Mouse (Mus musculus) neural tube, embryonic 11.5 days (tissue): Measurements from ENCODE around the gene 9930111J21Rik2. TPM values are rescaled to one million over a fixed set of nuclear protein-coding genes. Genes with fewer than 3 reads are reported as not detected.
"Not testable (repeated sequence)": the region's sequence is repeated elsewhere in the genome, so short reads cannot be mapped to it uniquely, and the experiment has no call there.

Experiments used
- ATAC-seq: fragments of 200-750 bp; cut with Nextera tagmentation; 2 replicates; pipeline ENCODE4 v1.8.0; 2017; ENCODE audit warnings: moderate number of reproducible peaks, mild to moderate bottlenecking, moderate TSS enrichment, moderate library complexity; ENCODE audit not compliant: insufficient read depth, low FRiP score, low TSS enrichment
- DNase-seq: peaks from one replicate; pipeline ENCODE4 v3.0.0-alpha.2; 2015; ENCODE audit warnings: low spot score
- H3K27ac ChIP-seq: fragments of 300-500 bp; sonication (generic); 2 replicates; pipeline ENCODE4 v1.5.1; 2014; ENCODE audit warnings: low read depth, mild to moderate bottlenecking, low read length
- H3K27me3 ChIP-seq: fragments of 300-500 bp; sonication (generic); 2 replicates; pipeline ENCODE4 v1.6.1; 2014; ENCODE audit warnings: mild to moderate bottlenecking, low read length, mixed read lengths; ENCODE audit not compliant: control insufficient read depth, insufficient read depth
- H3K36me3 ChIP-seq: fragments of 300-500 bp; sonication (generic); 2 replicates; pipeline ENCODE4 v1.6.1; 2014; ENCODE audit warnings: mild to moderate bottlenecking, low read length, moderate library complexity, mixed read lengths; ENCODE audit not compliant: control insufficient read depth, insufficient read depth
- H3K4me1 ChIP-seq: fragments of 300-500 bp; sonication (generic); 2 replicates; pipeline ENCODE4 v1.6.1; 2014; ENCODE audit warnings: low read length, mixed read lengths; ENCODE audit not compliant: control insufficient read depth, insufficient read depth
- H3K4me2 ChIP-seq: fragments of 300-500 bp; sonication (generic); 2 replicates; pipeline ENCODE4 v1.6.1; 2014; ENCODE audit warnings: low read depth, mild to moderate bottlenecking, moderate library complexity
- H3K4me3 ChIP-seq: fragments of 300-500 bp; sonication (generic); 2 replicates; pipeline ENCODE4 v1.5.1; 2014; ENCODE audit warnings: low read depth, low read length
- H3K9ac ChIP-seq: fragments of 300-500 bp; sonication (generic); 2 replicates; pipeline ENCODE4 v1.6.1; 2014; ENCODE audit warnings: mild to moderate bottlenecking, low read length
- H3K9me3 ChIP-seq: fragments of 300-500 bp; sonication (generic); 2 replicates; pipeline ENCODE4 v1.6.1; 2016; ENCODE audit warnings: low read length; ENCODE audit not compliant: control insufficient read depth
- WGBS: fragments of 180-500 bp; shearing (Covaris S2); extraction: QIAGEN DNeasy Blood & Tissue Kit; methylation state at CpG from one replicate; pipeline ENCODE4 v1.1.7; 2014; 5-methylcytosine and 5-hydroxymethylcytosine counted together
- polyA plus RNA-seq: library from polyadenylated mRNA; unstranded; fragments of >200 nt; fragmentation: Nextera tagmentation; extraction: Ambion mirVana; gene quantifications from 2 replicates; pipeline ENCODE4 v1.2.1, GENCODE M21; 2014

The 9930111J21Rik2 gene
- polyA plus RNA-seq, 1 experiment from 2014 or later: 0.09 TPM

- Histone ChIP-seq H3K36me3 (no peaks in the 10 kb centered on the region), H3K9ac (no peak overlapping the region), H3K27me3 (no peaks in the 10 kb centered on the region), H3K9me3 (no peaks in the 10 kb centered on the region), H3K4me1 (no peaks in the 10 kb centered on the region), H3K4me2 (no peak overlapping the region), H3K4me3 (no peak overlapping the region), H3K27ac (no peak overlapping the region)
- ATAC-seq (no peak), DNase-seq (no peak)
- WGBS: 82% methylated on average over 3 of the region's 3 CpGs
Observed at GRCm38 (mm10) chr11:49081886-49082285, 30.8 kb upstream of the 9930111J21Rik2 start.

- no peak overlapping the region for H3K9ac ChIP-seq
- H3K27ac ChIP-seq: no peak overlapping the region
- no peaks in the 10 kb centered on the region for H3K4me1 ChIP-seq
- H3K9me3 ChIP-seq: no peaks in the 10 kb centered on the region
- no peaks in the 10 kb centered on the region for H3K27me3 ChIP-seq
- DNase-seq (no peak), ATAC-seq (no peak)
- H3K36me3 ChIP-seq: no peaks in the 10 kb centered on the region
- no peak overlapping the region for H3K4me3 ChIP-seq
- no peak overlapping the region for H3K4me2 ChIP-seq
- WGBS: 85% methylated on average over 4 of the region's 4 CpGs
Observed at GRCm38 (mm10) chr11:49081356-49081755, 30.3 kb upstream of the 9930111J21Rik2 start.

- WGBS: 81% methylated on average over 1 of the region's 1 CpGs
- Histone ChIP-seq H3K9ac (no peak overlapping the region), H3K4me2 (no peak overlapping the region), H3K4me1 (no peaks in the 10 kb centered on the region), H3K4me3 (no peak overlapping the region), H3K9me3 (no peaks in the 10 kb centered on the region), H3K27ac (no peak overlapping the region), H3K27me3 (no peaks in the 10 kb centered on the region), H3K36me3 (no peaks in the 10 kb centered on the region)
- ATAC-seq: no peak
- no peak for DNase-seq
Observed at GRCm38 (mm10) chr11:49080636-49081035, 29.6 kb upstream of the 9930111J21Rik2 start.

- DNase-seq (no peak), ATAC-seq (no peak)
- 89% methylated on average over 3 of the region's 3 CpGs for WGBS
- Histone ChIP-seq H3K4me1 (no peaks in the 10 kb centered on the region), H3K9ac (no peak overlapping the region), H3K27ac (no peak overlapping the region), H3K4me2 (no peak overlapping the region), H3K27me3 (no peaks in the 10 kb centered on the region), H3K4me3 (no peak overlapping the region), H3K9me3 (no peaks in the 10 kb centered on the region), H3K36me3 (no peaks in the 10 kb centered on the region)
Observed at GRCm38 (mm10) chr11:49078719-49079118, 27.7 kb upstream of the 9930111J21Rik2 start.

- DNase-seq (no peak), ATAC-seq (no peak)
- no peak overlapping the region for H3K9ac ChIP-seq
- H3K4me2 ChIP-seq: no peak overlapping the region
- no peaks in the 10 kb centered on the region for H3K27me3 ChIP-seq
- no peaks in the 10 kb centered on the region for H3K9me3 ChIP-seq
- no peak overlapping the region for H3K4me3 ChIP-seq
- WGBS: 79% methylated on average over 1 of the region's 1 CpGs
- no peak overlapping the region for H3K27ac ChIP-seq
- H3K4me1 ChIP-seq: no peaks in the 10 kb centered on the region
- H3K36me3 ChIP-seq: no peaks in the 10 kb centered on the region
Observed at GRCm38 (mm10) chr11:49077012-49077411, 26.0 kb upstream of the 9930111J21Rik2 start.

- H3K9me3 ChIP-seq, H3K4me1 ChIP-seq, H3K27ac ChIP-seq, H3K4me3 ChIP-seq, H3K4me2 ChIP-seq, H3K27me3 ChIP-seq, H3K9ac ChIP-seq, ATAC-seq, DNase-seq, H3K36me3 ChIP-seq: not testable (repeated sequence)
- 80% methylated on average over 6 of the region's 6 CpGs for WGBS
Observed at GRCm38 (mm10) chr11:49076001-49076757, 25.1 kb upstream of the 9930111J21Rik2 start, which contains the start of gene Ifi47. Gene Ifi47, plus strand, starts transcription at chr11:49076587.

GRCm38 (mm10) chr11:49068358-49068757, 17.3 kb upstream of the 9930111J21Rik2 start:
- 95% methylated on average over 1 of the region's 1 CpGs for WGBS

GRCm38 (mm10) chr11:49063713-49064469, 12.8 kb upstream of the 9930111J21Rik2 start, which contains the start of gene Tgtp2:
Gene Tgtp2, minus strand, starts transcription at chr11:49064206.
- not testable (repeated sequence) for H3K9ac ChIP-seq, H3K27me3 ChIP-seq, H3K9me3 ChIP-seq, DNase-seq, H3K4me3 ChIP-seq, H3K4me2 ChIP-seq, H3K4me1 ChIP-seq, H3K36me3 ChIP-seq, H3K27ac ChIP-seq, ATAC-seq
- 87% methylated on average over 5 of the region's 5 CpGs for WGBS

More at GRCm38 (mm10) chr11:49068358-49068757, 17.3 kb upstream of the 9930111J21Rik2 start:
- H3K27me3 ChIP-seq: no peaks in the 10 kb centered on the region
- H3K36me3 ChIP-seq: no peaks in the 10 kb centered on the region
- DNase-seq: no peak
- H3K4me1 ChIP-seq: no peaks in the 10 kb centered on the region
- no peak overlapping the region for H3K4me2 ChIP-seq
- H3K27ac ChIP-seq: no peak overlapping the region
- H3K4me3 ChIP-seq: no peak overlapping the region
- H3K9me3 ChIP-seq: no peaks in the 10 kb centered on the region
- H3K9ac ChIP-seq: no peak overlapping the region
- no peak for ATAC-seq
